Mouse (Mus musculus) central nervous system, embryonic 18 days (tissue): ENCODE data around the gene Sox12. TPM values are rescaled to one million over a fixed set of nuclear protein-coding genes. Genes with fewer than 3 reads are reported as not detected.

Experiments
- polyA plus RNA-seq: library from polyadenylated mRNA; depleted of rRNA; stranded (reverse); fragments of >200 nt; gene quantifications from 2 replicates; pipeline ENCODE4 v1.2.3, GENCODE M21; 2012; rRNA removed

Gene Sox12
- polyA plus RNA-seq, result 57.6 and 65.4 TPM in 2 replicates

DNA sequence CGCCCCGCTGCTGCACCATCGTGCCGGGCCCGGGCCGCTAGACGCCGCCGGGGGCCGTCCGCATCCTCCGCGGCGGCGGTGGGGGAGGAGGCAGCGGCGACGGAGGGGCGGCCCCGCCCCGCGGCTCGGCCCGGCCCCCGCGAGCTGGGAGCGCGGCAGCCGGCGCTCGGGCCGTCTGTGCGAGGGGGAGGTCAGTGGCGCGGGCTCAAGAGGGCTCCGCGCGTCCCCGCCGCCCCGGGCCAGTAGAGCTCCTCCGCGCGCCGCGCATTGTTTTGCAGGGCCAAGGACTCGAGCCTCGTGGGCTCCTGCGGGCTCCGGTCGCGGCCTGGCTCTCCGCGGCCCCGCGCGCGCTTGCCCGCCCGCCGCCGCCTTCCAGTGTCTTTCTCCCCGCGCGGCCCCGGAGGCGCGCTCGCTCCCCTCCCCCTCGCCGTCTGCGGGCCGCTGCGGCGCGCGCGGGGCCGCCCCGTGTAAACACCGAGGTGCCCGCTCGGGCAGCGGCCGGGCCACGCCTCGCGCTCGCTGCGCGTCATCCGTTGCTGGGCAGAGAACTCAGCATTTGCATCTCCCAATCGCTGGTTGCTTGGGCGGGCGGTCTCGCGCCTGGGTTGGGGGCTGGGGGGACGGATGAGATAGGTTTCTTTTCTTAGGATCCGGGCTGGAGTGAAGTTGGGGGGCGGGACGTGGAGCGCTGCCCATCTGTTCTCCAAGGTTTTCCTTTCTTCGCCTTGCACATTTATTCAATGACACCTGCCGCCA is at the start of gene Sox12:
Sox12 (minus strand) TSS at position 384 of the 756 bp plus-strand sequence.

DNA sequence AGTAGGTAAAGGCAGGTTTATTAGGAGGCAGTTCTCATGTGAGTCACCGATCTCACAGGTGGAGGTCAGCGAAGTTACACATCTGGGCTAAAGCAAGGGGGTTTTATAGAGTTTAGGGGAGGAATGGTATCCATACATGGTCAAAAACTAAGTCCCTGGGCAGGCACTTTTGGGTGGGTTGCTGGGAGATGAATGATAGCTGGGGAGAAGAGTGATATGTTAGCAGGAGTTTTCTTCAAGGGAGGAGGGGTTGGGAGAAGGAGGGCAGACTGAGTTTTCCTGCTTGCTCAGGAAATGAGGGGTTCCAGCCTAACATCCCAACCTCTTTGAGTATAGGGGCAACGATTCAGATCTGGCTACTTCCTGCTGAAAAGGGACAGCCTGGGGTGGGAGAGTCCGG is 17.4 kb upstream of the Sox12 start, which contains the start of gene 6820408C15Rik:
6820408C15Rik (plus strand) TSS at position 301 of the 400 bp plus-strand sequence.

GRCm38 (mm10) chr2:152414591-152415165 is 16.8 kb upstream of the Sox12 start, which contains the start of gene Zcchc3:
Gene Zcchc3 (minus strand): TSS chr2:152415027.

DNA sequence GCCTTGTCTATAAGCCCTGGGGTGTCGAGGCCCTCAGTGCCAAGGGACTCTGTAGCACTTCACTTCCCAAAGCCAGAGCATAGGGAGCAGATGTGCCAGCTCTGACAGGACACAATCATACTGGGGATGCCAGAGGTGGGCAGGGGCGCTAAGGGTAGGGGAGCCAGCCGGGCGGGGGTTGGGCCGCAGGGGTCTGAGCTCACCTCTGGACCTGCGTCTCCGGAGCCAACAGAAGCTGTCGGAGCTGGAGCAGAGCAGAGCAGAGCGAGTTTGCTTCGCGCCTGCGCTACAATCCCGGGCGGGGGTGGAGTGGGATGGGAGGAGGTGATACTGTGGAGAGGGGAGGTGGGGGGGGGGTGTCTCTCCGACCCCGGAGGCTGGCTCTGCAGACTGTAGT is 21.5 kb downstream of the Sox12 start, which contains the start of gene Nrsn2:
Nrsn2 (minus strand) TSS at position 294 of the 397 bp plus-strand sequence.

Other genes with a start within 250 kb of the Sox12 start
- 91.5 and 92.2 TPM in 2 replicates for gene Csnk2a1, start 171.2 kb downstream of the Sox12 start, polyA plus RNA-seq
- gene Tbc1d20, start 104.2 kb downstream of the Sox12 start, polyA plus RNA-seq, result 35.3 and 36.4 TPM in 2 replicates
- 171 and 192 TPM in 2 replicates for gene Rbck1, start 65.4 kb downstream of the Sox12 start, polyA plus RNA-seq
- gene Trib3, start 54.0 kb downstream of the Sox12 start, polyA plus RNA-seq, result 1.0 and 1.1 TPM in 2 replicates
- gene Nrsn2, start 21.4 kb downstream of the Sox12 start, polyA plus RNA-seq, result 35.8 and 37.4 TPM in 2 replicates
- 11.4 and 11.5 TPM in 2 replicates for gene Zcchc3, start 17.0 kb upstream of the Sox12 start, polyA plus RNA-seq
- gene 6820408C15Rik, start 17.5 kb upstream of the Sox12 start, polyA plus RNA-seq, result 2.8 and 3.4 TPM in 2 replicates
- gene Defb23, start 66.6 kb upstream of the Sox12 start, polyA plus RNA-seq, result not detected in 2 replicates
- gene Defb20, start 79.0 kb upstream of the Sox12 start, polyA plus RNA-seq, result not detected in 2 replicates
- gene Defb22, start 92.1 kb upstream of the Sox12 start, polyA plus RNA-seq, result not detected in 2 replicates
- gene Defb26, start 113.6 kb upstream of the Sox12 start, polyA plus RNA-seq, result not detected in 2 replicates
- not detected in 2 replicates for gene Defb28, start 120.2 kb upstream of the Sox12 start, polyA plus RNA-seq
- not detected in 2 replicates for gene Defb29, start 142.0 kb upstream of the Sox12 start, polyA plus RNA-seq
- not detected in 2 replicates for gene Gm17416, start 171.3 kb upstream of the Sox12 start, polyA plus RNA-seq
- gene Defb21, start 174.7 kb upstream of the Sox12 start, polyA plus RNA-seq, result not detected in 2 replicates
- not detected in 2 replicates for gene Defb19, start 182.2 kb upstream of the Sox12 start, polyA plus RNA-seq
- gene Defb45, start 201.3 kb upstream of the Sox12 start, polyA plus RNA-seq, result not detected in 2 replicates
- not detected in 2 replicates for gene Defb36, start 206.3 kb upstream of the Sox12 start, polyA plus RNA-seq
- gene Defb25, start 225.0 kb upstream of the Sox12 start, polyA plus RNA-seq, result not detected in 2 replicates
- gene Rem1, start 228.9 kb upstream of the Sox12 start, polyA plus RNA-seq, result 0.43 and 0.80 TPM in 2 replicates